1 mouse cellular context compared by ENCODE assay signal in the genomic region with DNA sequence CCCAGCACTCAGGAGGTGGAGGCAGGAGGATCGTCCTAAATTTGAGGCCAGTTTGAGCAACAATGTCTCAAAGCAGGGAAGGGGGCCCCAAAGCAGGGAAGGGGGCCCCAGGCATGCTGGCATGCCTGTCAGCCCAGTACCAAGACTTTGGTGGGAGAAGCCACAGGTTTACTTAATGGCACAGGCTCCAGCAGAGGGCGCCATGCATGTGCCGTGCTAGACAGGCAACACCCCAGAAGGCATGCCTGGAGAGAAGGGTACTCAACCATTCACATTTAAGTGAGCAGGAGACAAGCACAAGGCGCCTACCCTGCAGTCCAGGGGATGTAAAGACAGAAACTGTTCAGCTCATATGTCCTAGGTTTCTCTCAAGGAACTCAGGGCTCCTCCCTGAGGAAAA.
TF ChIP-seq lines count a peak whose summit lies in the region.

No protein-coding gene starts in this region.

TF ChIP-seq in MEL, 35 proteins besides CTCF, POLR2A, EP300 and RAD21 (continued from another document):
- TF ChIP-seq MXI1 (IDR thresholded peaks at IDR 0.05; ENCODE audit: low read depth, low read length): peak; percentile 61
- no peak for TF ChIP-seq HCFC1 (IDR thresholded peaks at IDR 0.05; ENCODE audit: low read depth, low read length)
- peak; percentile 32; the same call in 1 of the 2 replicates for TF ChIP-seq SIN3A (IDR thresholded peaks at IDR 0.05; ENCODE audit: low read length)
- TF ChIP-seq ZMIZ1 (IDR thresholded peaks at IDR 0.05; ENCODE audit: low read depth, low read length): no peak
- 0 out of 2 replicates have a peak, but pooled peaks have one; percentile 14 for TF ChIP-seq MAX (IDR thresholded peaks at IDR 0.05; ENCODE audit: low read length)
